Mouse (Mus musculus): ENCODE measurements at regions not wholly inside any gene's neighbourhood (a gene's known extent, or its start where the extent isn't known, plus 50 kb on each side); places are given as distances from the start of the nearest gene placed in this dataset.
"Not testable (repeated sequence)": the region's sequence is repeated elsewhere in the genome, so short reads cannot be mapped to it uniquely, and the experiment has no call there.

DNA sequence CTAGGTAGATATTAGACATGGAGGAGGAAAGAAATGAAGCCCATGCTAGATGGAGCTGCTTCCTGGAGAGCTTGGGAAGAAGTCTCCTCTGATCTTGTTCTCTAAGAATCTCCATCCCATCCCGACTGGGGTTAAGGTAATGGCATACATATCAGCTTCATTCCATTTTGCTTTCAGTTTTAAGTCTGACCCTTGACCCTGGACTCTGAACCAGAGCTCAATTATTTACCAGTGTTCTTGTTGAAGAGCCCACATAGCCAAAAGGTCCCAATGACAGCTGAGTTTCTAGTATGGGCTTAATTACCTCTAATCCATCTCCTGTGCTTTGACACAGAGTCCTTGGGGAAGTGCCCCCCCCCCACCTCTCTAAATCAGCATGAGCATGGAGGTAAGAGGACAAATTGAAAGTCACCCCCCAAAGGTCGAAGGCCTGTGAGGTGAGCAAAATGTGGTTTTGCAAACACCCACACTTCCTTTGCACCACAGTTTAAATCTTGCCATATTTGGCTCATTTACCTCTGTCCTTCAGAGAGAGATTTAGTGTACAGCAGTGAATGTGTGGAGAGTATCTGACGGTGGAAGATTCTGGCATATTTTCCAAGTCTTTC, 371.5 kb downstream of the Ets1 start:
- DNase-seq (ENCODE audit: low spot score): no peak

DNA sequence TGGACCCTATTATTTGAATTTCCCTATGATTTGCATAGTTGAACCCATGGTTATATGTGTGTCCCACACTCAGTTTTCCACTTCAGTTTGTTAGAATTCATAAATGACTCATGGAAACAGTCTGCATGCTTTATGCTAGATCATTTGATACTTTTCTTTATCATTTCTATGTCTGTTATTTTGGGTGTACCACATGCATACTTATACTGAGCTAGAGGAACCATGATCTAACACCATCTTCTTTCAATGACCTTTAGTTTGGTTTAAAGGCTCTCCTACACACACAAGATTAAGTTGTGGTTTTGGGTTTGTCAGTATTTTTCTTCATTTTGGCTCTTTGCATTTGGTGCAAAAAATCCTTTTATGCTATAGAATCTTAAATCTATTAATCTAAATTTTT, 375.2 kb downstream of the Ets1 start:
- DNase-seq (ENCODE audit: low spot score): no peak

GRCm38 (mm10) chr9:33035401-33035800, 399.4 kb downstream of the Ets1 start:
- DNase-seq (ENCODE audit: low spot score): no peak

DNA sequence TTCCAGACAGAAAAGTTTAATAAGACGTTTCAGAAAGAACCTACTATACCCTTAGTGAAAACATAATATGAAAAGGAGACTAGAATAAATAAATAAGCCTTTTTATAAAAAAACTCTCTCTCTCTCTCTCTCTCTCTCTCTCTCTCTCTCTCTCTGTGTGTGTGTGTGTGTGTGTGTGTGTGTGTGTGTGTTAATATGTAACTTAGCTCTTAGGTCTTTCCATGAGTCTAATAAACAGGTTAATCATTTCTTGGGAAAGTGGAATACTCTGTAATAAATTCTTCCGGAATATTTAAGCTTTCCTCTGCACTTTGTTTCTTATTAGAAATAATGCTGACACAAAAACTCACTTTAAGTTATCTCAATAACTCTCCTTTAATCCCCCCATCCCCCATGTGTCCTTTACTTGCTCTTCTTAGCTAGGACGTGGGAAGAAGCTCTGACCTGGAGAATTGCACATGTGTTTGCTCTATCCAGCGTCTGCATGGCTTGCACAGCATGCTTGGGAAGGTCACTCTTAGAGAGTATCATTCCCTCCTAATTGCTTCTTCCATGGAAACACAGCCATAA, 403.3 kb downstream of the Ets1 start:
- no peak for DNase-seq (ENCODE audit: low spot score)

DNA sequence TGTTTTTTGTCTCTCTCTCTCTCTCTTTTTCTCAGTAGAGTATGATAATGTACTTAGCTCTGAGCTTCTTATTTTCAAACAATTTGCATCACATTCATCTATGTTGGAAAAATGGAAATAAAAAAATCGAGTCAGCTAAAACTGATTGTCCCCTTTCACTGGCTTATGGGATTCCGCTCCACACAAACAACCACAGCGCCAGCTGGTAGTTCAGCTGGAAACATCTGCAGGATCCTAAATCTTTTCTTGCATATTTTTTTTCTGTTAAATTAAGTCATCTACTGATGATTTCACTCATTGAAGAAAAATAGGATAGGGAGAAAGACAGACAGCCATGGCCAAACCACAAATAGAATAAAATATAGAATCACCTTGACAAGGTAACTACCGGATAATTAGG, 414.8 kb downstream of the Ets1 start:
- DNase-seq (ENCODE audit: low spot score): no peak

DNA sequence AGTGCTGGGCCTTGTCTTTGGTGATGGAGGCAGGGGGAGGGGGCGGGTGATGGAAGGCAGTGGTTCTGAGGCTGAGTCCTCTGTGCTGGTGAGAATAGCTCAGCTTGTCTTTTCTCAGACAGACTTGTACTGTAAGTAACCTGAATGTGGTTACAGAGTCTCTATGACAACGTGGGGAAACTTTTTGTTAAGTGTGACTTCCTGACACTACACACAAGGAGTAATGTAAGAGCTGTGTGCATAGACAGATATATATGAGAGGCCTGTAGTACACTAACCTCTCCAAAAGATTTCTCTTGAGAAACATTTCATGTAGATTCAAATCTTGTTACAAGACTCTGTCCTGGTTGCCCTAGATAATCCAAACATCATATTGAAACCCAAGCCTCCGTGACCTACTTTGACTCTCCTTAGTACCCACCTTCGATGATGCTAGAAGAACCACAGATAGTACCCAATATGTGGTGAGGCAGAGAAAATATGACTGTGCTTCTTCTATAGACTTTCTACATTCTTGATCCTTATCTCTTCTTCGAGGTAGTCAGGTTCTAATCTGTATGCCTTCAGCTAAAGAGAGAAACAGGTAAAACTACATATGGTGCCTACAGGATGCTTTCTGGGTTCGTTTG, 424.7 kb downstream of the Ets1 start:
- DNase-seq (ENCODE audit: low spot score): no peak

DNA sequence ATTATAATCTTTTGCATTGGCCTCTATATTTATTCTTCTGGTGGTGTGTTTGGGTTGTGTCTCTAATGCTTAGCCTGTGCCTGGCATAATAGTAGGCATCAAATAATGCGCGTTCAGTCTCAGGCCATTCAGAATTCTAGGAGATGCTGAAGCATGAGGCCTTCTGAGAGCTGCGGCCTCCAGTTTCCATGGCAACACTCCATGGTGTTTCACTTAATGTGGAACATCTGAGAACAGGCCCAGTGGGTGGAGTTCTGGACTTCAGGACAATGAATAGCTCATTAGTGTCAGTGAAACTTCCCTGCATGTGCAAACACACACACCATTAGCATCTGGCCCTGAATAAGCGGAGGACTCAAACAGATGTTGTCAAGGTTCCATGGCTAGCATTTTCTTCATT, 426.5 kb downstream of the Ets1 start:
- peak; percentile 7 for DNase-seq (ENCODE audit: low spot score)

- DNase-seq (ENCODE audit: low spot score): no peak
These were observed 429.3 kb downstream of the Ets1 start for GRCm38 (mm10) chr9:33065331-33065730.

- DNase-seq (ENCODE audit: low spot score): no peak
These were observed 431.5 kb downstream of the Ets1 start for GRCm38 (mm10) chr9:33067521-33067920.

DNA sequence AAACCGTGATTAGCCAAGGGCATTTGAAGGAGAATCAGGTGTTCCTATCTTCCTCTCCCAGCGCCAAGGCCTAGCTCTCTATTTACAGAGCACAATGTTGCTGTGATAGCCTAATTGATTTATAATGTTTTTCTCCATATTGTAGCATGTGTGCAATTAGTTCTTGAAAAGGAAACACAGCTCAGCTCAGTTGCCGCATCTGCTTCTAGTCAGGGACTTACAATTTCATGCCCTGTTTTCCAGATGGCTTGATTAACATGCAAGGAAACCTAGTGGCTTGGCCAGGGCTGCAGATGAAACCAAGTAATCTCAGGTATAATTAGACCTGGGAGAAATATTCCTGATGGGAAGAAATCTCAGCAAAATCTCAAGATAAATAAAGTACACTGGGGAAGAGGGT, 434.1 kb downstream of the Ets1 start:
- no peak for DNase-seq (ENCODE audit: low spot score)

GRCm38 (mm10) chr9:33080271-33080670, 444.2 kb downstream of the Ets1 start:
- no peak for DNase-seq (ENCODE audit: low spot score)

GRCm38 (mm10) chr9:33080774-33081173, 444.8 kb downstream of the Ets1 start:
- no peak for DNase-seq (ENCODE audit: low spot score)

DNA sequence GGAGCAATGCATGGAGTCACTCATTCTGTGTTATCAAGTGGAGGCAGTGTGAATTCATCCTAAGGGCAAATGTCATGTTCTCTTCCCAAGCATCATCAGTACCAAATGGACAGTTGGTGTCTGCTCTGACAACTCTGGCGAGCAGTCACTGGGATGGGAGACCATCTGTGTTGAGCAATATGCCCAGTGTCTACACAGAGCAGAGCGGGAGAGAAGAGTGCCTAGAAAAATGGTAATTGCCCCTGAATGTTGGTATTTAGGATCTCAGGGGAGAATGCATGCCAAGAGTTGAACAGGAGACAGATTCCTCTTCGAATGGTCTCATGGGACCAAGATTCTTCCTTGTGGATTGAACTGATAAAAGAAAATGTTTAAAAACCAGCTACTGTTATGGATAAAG, 454.0 kb downstream of the Ets1 start:
- no peak for DNase-seq (ENCODE audit: low spot score)

- no peak for DNase-seq (ENCODE audit: low spot score)
These were observed 455.6 kb downstream of the Ets1 start for GRCm38 (mm10) chr9:33091664-33092063.

DNA sequence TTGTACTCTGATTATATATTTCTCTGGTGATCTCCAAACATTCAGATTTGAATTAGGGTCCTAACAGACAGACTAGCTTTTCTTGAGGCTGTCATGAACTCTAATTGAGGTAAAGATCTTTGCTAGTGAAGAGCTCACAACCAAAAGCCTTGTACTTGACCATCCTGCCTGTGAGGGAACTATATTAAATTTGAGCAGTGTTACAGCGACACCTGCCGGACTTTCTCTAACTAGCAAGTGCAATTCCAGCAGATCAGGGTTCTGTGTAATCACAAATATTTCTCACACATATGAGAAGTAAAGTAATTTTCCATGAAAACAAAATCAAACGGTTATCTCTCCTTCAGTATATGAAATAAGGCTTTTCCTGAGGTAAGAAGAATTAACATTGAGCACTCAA, 459.6 kb downstream of the Ets1 start:
- DNase-seq (ENCODE audit: low spot score): no peak

DNA sequence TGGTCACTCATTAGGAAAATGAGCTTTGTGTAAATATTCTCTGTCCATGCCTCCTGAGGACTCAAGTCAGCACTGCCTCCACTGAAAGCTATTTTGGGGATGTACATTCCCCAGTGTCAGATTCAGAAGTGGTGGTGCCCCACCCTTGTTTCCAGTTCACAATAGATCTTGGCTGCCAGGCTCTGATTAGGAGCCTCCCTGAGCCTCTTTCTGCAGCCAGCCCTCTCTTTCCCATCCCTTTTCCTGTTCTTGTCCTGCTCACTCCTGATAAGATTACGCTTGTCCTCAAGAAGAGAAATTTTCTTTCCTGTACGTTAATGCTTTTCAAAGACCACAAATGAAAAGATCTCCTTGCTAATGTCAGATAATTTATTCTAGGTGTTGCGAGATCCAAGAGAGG, 465.2 kb downstream of the Ets1 start:
- DNase-seq (ENCODE audit: low spot score): no peak

DNA sequence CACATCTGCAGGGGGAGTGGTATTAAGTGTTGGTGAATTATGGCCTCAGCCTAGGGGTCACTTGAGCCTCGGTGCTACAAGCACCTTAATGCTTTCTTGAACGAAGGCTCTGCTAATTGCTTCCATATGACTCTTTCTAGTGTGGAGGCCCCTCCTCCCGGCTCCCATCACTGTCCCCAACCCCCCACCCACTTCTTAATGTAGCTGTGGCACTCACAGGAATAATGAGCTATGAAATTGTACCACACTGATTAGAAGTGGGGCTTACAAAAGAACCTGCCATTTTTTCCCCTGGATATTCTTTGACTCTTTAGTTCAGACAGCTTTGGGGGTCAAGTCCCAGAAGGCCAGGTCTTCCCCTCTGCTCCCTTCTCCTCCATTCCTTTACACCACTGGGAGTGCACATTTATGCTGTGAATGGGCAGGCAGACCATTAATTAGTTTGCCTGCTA, 468.6 kb downstream of the Ets1 start:
- no peak for DNase-seq (ENCODE audit: low spot score)

GRCm38 (mm10) chr9:33123841-33124240, 487.8 kb downstream of the Ets1 start:
- DNase-seq (ENCODE audit: low spot score): no peak

DNA sequence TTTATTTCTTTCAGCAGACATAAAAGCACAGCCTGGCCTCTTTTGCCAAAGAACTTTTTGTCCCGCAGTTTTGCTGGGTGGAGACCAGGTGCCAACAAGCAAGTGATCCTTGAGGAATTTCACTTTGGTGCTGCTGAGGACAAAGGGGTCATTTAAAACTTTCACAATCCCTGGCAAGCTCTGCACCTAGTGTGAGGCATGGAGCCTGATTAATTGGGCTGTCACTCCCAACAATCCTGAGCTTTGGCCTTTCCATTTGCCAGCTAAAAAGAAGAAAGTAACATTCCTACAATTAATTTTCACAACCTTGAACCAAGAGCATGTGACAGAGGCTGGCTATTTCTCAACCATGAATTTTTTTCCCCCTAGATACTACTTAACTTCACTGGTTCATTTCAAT, 516.2 kb downstream of the Ets1 start:
- peak; percentile 54 for DNase-seq (ENCODE audit: low spot score)

DNA sequence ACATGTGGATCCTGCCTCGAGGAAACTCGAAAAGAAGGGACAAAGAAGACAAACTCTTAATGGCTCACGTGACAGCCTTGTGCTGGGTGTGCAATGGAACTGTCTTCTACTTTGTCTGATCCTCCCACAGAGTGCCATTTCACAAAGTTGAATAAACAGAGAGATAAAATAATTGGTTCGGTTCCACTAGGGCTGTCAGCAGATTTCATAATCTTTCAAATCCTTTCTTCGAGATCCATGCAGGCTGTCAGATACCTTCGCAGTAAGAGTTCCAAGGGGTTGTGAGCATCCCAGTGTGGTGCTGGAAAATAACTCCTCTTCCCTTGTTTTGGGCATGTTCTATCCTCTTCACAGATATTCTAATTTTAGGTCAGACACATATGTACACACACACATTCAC, 532.1 kb downstream of the Ets1 start:
- no peak for DNase-seq (ENCODE audit: low spot score)

DNA sequence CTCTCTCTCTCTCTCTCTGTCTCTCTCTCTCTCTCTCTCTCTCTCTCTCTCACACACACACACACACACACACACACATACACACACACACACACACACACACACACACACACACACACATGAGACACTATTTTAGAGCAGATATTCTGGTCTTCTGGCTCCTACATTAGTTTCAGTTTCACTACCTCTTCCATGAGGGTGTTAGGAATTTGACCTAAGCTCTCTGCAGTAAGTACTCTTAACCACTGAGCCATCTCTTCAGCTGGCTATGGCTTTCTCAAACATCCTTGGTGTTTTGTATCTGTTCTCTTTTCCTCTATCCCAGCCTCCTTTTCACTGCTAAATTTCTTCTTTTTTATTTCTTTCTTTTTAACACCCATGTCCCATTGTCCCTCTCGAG, 533.1 kb downstream of the Ets1 start:
- not testable (repeated sequence) for DNase-seq (ENCODE audit: low spot score)

- DNase-seq (ENCODE audit: low spot score): no peak
These were observed 544.0 kb downstream of the Ets1 start for GRCm38 (mm10) chr9:33180066-33180465.

DNA sequence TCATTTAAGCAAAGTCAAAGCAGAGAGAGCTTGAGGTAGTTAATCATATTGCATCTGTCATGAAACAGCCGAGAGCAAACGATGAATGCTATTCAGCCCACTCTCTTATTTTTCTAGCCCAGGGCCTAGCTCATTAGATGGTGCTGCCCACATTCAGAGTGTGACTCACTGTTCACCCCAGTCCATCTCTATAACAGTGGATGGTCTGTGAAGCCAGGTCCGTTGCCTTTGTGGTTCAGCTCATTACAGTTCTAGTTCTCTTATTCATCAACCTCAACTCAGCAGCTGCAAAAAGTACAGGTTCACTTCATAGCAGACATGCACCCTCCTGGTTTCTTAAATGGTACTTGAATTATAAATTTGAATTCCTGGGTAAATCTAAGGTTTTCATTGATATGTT, 551.2 kb downstream of the Ets1 start:
- no peak for DNase-seq (ENCODE audit: low spot score)

DNA sequence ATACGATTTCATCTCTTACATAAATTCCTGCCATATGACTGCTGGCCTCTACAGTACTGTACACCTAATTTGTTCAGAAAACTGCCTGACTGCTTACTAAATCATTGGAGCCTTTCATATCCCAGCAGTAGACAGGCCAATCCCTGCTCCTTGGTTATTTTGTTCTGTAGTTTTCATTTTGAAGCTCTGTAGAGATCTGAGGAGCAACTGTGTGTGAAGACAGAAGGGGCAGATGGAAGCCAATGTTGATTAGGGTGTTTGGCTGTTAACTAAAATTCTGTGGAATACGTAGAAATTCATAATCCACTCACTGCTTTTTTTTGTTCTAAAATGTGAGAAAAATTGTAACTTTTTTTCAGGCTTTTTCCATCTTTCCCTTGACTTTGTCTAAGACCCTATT, 573.1 kb downstream of the Ets1 start:
- DNase-seq (ENCODE audit: low spot score): no peak
